Mouse (Mus musculus): ENCODE results near the gene Abhd17a. TPM values are rescaled to one million over a fixed set of nuclear protein-coding genes. Genes with fewer than 3 reads are reported as not detected.
A peak's percentile ranks its signal among the peaks of the same experiment; 100 is the strongest.

Abhd17a gene
- polyA plus RNA-seq, 1 experiment from 2014 or later = 44.3 TPM

DNA sequence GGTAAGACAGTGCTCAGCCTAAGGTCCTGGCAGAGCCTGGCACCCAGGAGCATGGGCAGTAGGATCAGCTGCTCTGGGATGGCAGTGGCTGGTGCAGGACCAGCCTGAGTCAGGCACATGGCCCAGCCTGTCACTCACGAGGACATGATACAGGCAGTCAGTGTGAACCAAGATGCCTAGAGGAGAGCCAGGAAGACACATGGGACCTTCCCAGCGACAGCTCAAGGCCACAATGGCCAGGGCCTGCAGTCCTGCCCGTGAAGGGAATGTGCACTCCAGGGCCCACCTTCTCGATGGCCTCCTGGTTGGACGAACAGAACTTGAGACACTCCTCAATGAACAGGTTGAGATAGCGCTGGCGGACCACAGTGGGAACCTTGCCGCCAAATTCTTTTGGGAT, 44.6 kb downstream of the Abhd17a start:
- Histone ChIP-seq H3K9me3 (replicated peaks; ENCODE audit: control insufficient read depth, low read length) (no peaks in the 10 kb centered on the region), H3K4me3 (replicated peaks; ENCODE audit: low read length) (no peak overlapping the region), H3K9ac (ENCODE audit: low read length) (no peak overlapping the region), H3K36me3 (ENCODE audit: control insufficient read depth, insufficient read depth, low read length) (peaks cover 25% of the 10 kb centered on the region), H3K4me2 (ENCODE audit: low read depth, low read length) (no peak overlapping the region), H3K27ac (ENCODE audit: low read length) (no peak overlapping the region), H3K27me3 (ENCODE audit: control insufficient read depth, insufficient read depth, low read length) (no peaks in the 10 kb centered on the region), H3K4me1 (ENCODE audit: control insufficient read depth, insufficient read depth, low read length) (no peaks in the 10 kb centered on the region)
- 86% methylated on average over 8 of the region's 8 CpGs for WGBS
- ATAC-seq (ENCODE audit: insufficient read depth, low FRiP score) = no peak

DNA sequence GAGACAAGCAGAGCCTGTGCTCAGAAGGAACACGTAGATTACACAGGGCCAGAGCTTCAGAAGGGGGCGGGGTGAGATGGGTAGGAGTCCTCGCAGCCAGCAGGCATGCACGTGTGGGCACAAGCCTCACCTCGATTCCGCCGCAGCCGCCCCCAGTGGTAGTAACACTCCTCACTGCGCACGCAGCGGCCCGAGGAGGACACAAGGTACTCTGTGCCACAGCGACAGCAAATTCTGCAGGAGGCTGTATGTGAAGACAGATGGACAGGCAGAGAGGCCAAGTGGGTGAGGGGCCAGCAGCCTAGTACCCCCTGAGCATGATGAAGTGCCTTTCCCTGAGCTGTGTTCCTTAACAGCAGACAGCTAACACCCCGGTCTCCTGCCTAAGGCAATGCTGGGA, 46.3 kb downstream of the Abhd17a start:
- Histone ChIP-seq H3K4me1 (ENCODE audit: control insufficient read depth, insufficient read depth, low read length) (no peaks in the 10 kb centered on the region; the same call in 1 of the 2 replicates), H3K4me2 (ENCODE audit: low read depth, low read length) (no peak overlapping the region), H3K27me3 (ENCODE audit: control insufficient read depth, insufficient read depth, low read length) (no peaks in the 10 kb centered on the region), H3K9ac (ENCODE audit: low read length) (no peak overlapping the region), H3K27ac (ENCODE audit: low read length) (no peak overlapping the region), H3K36me3 (ENCODE audit: control insufficient read depth, insufficient read depth, low read length) (peaks cover 21% of the 10 kb centered on the region), H3K4me3 (replicated peaks; ENCODE audit: low read length) (no peak overlapping the region), H3K9me3 (replicated peaks; ENCODE audit: control insufficient read depth, low read length) (no peaks in the 10 kb centered on the region)
- no peak for ATAC-seq (ENCODE audit: insufficient read depth, low FRiP score)
- WGBS = 95% methylated on average over 14 of the region's 14 CpGs

DNA sequence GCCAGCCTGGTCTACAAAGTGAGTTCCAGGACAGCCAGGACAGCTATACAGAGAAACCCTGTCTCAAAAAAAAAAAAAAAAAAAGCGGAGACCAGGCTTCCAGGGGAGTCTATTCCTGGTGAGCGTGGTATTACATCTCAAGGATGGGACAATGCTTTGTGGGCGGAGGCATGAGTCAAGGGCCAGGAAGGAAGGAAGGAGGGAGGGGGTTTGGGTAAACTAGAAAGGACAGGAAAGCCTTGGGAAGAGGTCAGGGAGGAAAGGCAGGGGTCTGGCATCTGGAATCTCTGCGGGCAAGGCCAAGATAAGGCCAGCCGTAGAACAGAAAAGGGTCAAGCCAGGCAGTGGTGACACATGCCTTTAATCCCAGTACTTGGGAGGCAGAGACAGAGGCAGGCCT, 50.6 kb downstream of the Abhd17a start:
- peaks cover 14% of the 10 kb centered on the region for H3K36me3 ChIP-seq (ENCODE audit: control insufficient read depth, insufficient read depth, low read length)
- WGBS = 30% methylated on average over 5 of the region's 5 CpGs
- no peaks in the 10 kb centered on the region for H3K9me3 ChIP-seq (replicated peaks; ENCODE audit: control insufficient read depth, low read length)
- H3K27me3 ChIP-seq (ENCODE audit: control insufficient read depth, insufficient read depth, low read length) = peaks cover 7% of the 10 kb centered on the region; the same call in 1 of the 2 replicates
- ATAC-seq (ENCODE audit: insufficient read depth, low FRiP score) = no peak
- no peaks in the 10 kb centered on the region; the same call in 1 of the 2 replicates for H3K4me1 ChIP-seq (ENCODE audit: control insufficient read depth, insufficient read depth, low read length)
- H3K9ac ChIP-seq (ENCODE audit: low read length) = no peak overlapping the region
- H3K4me3 ChIP-seq (replicated peaks; ENCODE audit: low read length) = no peak overlapping the region
- H3K27ac ChIP-seq (ENCODE audit: low read length) = no peak overlapping the region
- no peak overlapping the region; the same call in 1 of the 2 replicates for H3K4me2 ChIP-seq (ENCODE audit: low read depth, low read length)

DNA sequence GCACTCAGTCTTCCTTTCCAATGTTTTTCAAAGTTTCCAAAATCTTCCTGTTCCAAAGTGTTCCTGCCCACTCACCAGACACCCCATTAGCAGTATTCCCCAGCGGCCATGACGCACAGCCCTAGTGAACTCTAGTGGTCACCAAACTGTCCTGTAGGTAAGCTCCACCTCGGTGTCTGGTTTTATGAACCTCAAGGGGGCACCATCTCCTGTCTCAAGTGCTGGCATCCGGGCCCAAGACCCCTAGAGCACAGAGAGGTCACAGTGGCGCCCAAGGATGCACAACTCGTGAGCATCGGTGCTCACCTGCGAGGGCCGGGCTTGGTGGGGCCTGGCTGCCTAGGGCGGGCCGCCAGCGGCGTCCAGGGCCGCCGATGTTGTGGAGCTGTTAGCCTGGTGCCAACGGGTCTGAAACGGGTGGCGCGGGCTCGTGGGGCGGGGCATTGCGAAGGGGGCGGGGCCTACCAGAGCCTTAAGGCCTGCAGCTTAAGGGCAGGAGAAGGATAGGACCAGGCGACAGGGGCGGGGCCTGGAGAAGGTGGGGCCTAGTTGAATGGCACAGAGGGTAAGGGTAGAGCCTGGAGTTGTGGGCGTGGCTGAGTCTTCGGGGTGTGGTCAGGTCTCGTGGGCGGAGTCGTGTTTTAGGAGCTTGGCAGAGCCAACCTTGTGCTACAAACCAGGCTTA, 51.3 kb downstream of the Abhd17a start, which contains the start of gene Atp8b3:
Gene Atp8b3, minus strand, starts transcription at position 415 of the 685 bp plus-strand sequence.
- Histone ChIP-seq H3K4me3 (replicated peaks; ENCODE audit: low read length) (peak within 1 kb of the TSS; percentile 29), H3K4me1 (ENCODE audit: control insufficient read depth, insufficient read depth, low read length) (no peaks in the 10 kb centered on the region; the same call in 1 of the 2 replicates), H3K4me2 (ENCODE audit: low read depth, low read length) (peak within 1 kb of the TSS; percentile 40), H3K27me3 (ENCODE audit: control insufficient read depth, insufficient read depth, low read length) (peaks cover 7% of the 10 kb centered on the region; the same call in 1 of the 2 replicates), H3K36me3 (ENCODE audit: control insufficient read depth, insufficient read depth, low read length) (peaks cover 14% of the 10 kb centered on the region), H3K27ac (ENCODE audit: low read length) (no peak within 1 kb of the TSS), H3K9ac (ENCODE audit: low read length) (no peak within 1 kb of the TSS), H3K9me3 (replicated peaks; ENCODE audit: control insufficient read depth, low read length) (no peaks in the 10 kb centered on the region)
- peak; percentile 84 for ATAC-seq (ENCODE audit: insufficient read depth, low FRiP score)
- 2% methylated on average over 30 of the region's 30 CpGs for WGBS

DNA sequence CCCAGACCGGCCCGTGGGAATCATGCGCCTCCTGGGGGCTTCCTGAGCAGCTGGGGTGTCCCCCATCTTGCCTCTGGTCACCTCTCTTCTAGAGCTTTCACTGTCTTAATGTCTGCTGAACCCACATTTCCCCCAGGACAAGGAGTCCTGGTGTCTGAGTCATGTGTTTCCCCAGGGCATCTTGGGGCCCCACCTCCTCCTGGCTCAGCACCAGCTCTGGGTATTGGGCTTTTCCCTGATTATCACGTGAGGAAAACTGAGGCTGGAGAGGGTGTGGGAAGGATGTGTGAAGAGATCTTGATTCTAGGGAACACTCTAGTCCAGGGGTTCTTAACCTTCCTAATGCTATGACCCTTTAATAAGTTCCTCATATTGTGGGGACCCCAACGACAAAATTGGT, 52.0 kb downstream of the Abhd17a start:
- Histone ChIP-seq H3K27ac (ENCODE audit: low read length) (no peak overlapping the region), H3K4me1 (ENCODE audit: control insufficient read depth, insufficient read depth, low read length) (no peaks in the 10 kb centered on the region; the same call in 1 of the 2 replicates), H3K27me3 (ENCODE audit: control insufficient read depth, insufficient read depth, low read length) (peaks cover 7% of the 10 kb centered on the region; the same call in 1 of the 2 replicates), H3K9me3 (replicated peaks; ENCODE audit: control insufficient read depth, low read length) (no peaks in the 10 kb centered on the region), H3K36me3 (ENCODE audit: control insufficient read depth, insufficient read depth, low read length) (peaks cover 13% of the 10 kb centered on the region), H3K4me3 (replicated peaks; ENCODE audit: low read length) (no peak overlapping the region), H3K4me2 (ENCODE audit: low read depth, low read length) (no peak overlapping the region), H3K9ac (ENCODE audit: low read length) (no peak overlapping the region)
- WGBS = 49% methylated on average over 5 of the region's 5 CpGs
- ATAC-seq (ENCODE audit: insufficient read depth, low FRiP score) = no peak

DNA sequence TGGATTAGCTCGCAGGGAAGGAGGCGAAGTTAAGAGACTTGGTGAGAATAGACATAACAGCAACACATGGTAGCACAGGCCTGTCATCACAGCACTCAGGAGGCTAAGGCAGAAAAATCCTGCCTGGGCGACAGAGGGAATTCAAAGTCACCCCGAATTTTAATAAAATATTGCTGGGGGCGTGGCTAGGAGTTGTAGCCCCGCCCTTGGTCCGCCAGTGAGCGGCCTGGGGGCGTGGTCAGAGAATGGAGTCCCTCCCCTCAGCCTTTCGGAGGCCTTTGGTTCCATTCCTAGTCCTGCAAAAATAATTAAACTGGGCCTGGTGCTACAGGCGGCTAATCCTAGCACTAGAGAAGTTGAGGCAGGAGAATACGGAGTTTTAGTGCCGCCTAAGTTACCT, 54.4 kb downstream of the Abhd17a start:
- Histone ChIP-seq H3K4me1 (ENCODE audit: control insufficient read depth, insufficient read depth, low read length) (no peaks in the 10 kb centered on the region; the same call in 1 of the 2 replicates), H3K27me3 (ENCODE audit: control insufficient read depth, insufficient read depth, low read length) (peaks cover 7% of the 10 kb centered on the region; the same call in 1 of the 2 replicates), H3K9me3 (replicated peaks; ENCODE audit: control insufficient read depth, low read length) (no peaks in the 10 kb centered on the region), H3K27ac (ENCODE audit: low read length) (no peak overlapping the region), H3K4me3 (replicated peaks; ENCODE audit: low read length) (no peak overlapping the region), H3K36me3 (ENCODE audit: control insufficient read depth, insufficient read depth, low read length) (no peaks in the 10 kb centered on the region), H3K9ac (ENCODE audit: low read length) (no peak overlapping the region), H3K4me2 (ENCODE audit: low read depth, low read length) (no peak overlapping the region)
- WGBS = 16% methylated on average over 13 of the region's 13 CpGs
- ATAC-seq (ENCODE audit: insufficient read depth, low FRiP score) = no peak

DNA sequence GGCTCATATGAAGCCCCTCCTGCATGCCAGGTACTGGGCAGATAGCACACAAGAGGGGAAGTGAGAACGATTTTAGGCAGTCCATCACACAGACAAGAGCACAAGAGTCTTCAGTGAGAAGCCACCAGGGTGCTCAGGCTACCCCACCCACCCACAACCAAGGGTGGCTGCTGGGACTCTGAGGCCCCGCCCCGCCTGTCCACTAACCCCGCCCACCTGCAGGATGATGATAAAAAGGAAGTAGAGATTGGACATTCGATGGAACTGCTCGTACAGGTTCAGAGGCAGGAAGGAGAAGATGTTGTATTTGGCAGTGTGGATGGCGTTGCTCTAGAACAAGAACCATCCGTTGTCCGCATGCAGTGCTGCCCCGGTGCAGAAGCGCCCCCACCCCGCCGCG, 55.1 kb downstream of the Abhd17a start:
- no peaks in the 10 kb centered on the region for H3K9me3 ChIP-seq (replicated peaks; ENCODE audit: control insufficient read depth, low read length)
- no peaks in the 10 kb centered on the region for H3K36me3 ChIP-seq (ENCODE audit: control insufficient read depth, insufficient read depth, low read length)
- no peak for ATAC-seq (ENCODE audit: insufficient read depth, low FRiP score)
- H3K27ac ChIP-seq (ENCODE audit: low read length) = no peak overlapping the region
- H3K27me3 ChIP-seq (ENCODE audit: control insufficient read depth, insufficient read depth, low read length) = peaks cover 7% of the 10 kb centered on the region; the same call in 1 of the 2 replicates
- no peak overlapping the region for H3K9ac ChIP-seq (ENCODE audit: low read length)
- peak overlapping the region; percentile 19 for H3K4me2 ChIP-seq (ENCODE audit: low read depth, low read length)
- 10% methylated on average over 14 of the region's 14 CpGs for WGBS
- H3K4me1 ChIP-seq (ENCODE audit: control insufficient read depth, insufficient read depth, low read length) = no peaks in the 10 kb centered on the region; the same call in 1 of the 2 replicates
- no peak overlapping the region for H3K4me3 ChIP-seq (replicated peaks; ENCODE audit: low read length)

DNA sequence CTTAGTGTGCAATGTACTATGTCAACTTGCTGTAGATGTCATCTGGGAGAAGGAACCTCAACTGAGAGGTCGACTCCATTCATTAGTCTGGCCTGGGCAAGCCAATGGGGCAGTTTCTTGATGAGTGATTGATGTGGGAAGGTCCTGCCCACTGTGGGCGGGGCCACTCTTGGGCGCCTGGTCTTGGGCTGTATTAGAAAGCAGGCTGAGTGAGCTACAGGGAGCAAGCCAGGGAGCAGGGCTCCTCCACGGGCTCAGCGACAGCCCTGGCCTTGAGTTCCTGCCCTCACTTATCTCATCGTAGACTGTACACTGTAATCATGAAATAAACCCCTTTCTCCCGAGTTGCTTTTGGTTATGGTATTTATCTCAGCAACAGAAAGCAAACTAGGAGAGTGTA, 56.4 kb downstream of the Abhd17a start:
- no peaks in the 10 kb centered on the region for H3K9me3 ChIP-seq (replicated peaks; ENCODE audit: control insufficient read depth, low read length)
- no peak overlapping the region for H3K9ac ChIP-seq (ENCODE audit: low read length)
- WGBS = 11% methylated on average over 7 of the region's 7 CpGs
- no peaks in the 10 kb centered on the region for H3K4me1 ChIP-seq (ENCODE audit: control insufficient read depth, insufficient read depth, low read length)
- H3K4me3 ChIP-seq (replicated peaks; ENCODE audit: low read length) = no peak overlapping the region
- H3K27me3 ChIP-seq (ENCODE audit: control insufficient read depth, insufficient read depth, low read length) = peaks cover 7% of the 10 kb centered on the region; the same call in 1 of the 2 replicates
- H3K36me3 ChIP-seq (ENCODE audit: control insufficient read depth, insufficient read depth, low read length) = no peaks in the 10 kb centered on the region
- no peak overlapping the region for H3K4me2 ChIP-seq (ENCODE audit: low read depth, low read length)
- ATAC-seq (ENCODE audit: insufficient read depth, low FRiP score) = peak; percentile 49; the same call in 1 of the 2 replicates
- no peak overlapping the region for H3K27ac ChIP-seq (ENCODE audit: low read length)

All from stomach, embryonic 16.5 days (tissue).